Mouse (Mus musculus) neural tube, embryonic 12.5 days (tissue): ENCODE data around the gene Tmem38b. TPM values are rescaled to one million over a fixed set of nuclear protein-coding genes. Genes with fewer than 3 reads are reported as not detected.

Source experiments
- ATAC-seq: fragments of 200-750 bp; cut with Nextera tagmentation; 2 replicates; pipeline ENCODE4 v1.8.0; 2017; ENCODE audit warnings: low read depth, mild to moderate bottlenecking, moderate TSS enrichment, moderate library complexity; ENCODE audit not compliant: low FRiP score
- H3K27ac ChIP-seq: fragments of 300-500 bp; sonication (generic); 2 replicates; pipeline ENCODE4 v1.5.1; 2016
- H3K27me3 ChIP-seq: fragments of 300-500 bp; sonication (generic); replicated peaks from 2 replicates; pipeline ENCODE4 v1.6.1; 2016; ENCODE audit warnings: mild to moderate bottlenecking
- H3K36me3 ChIP-seq: fragments of 300-500 bp; sonication (generic); 2 replicates; pipeline ENCODE4 v1.6.1; 2016; ENCODE audit warnings: mild to moderate bottlenecking
- H3K4me1 ChIP-seq: fragments of 300-500 bp; sonication (generic); 2 replicates; pipeline ENCODE4 v1.6.1; 2016
- H3K4me2 ChIP-seq: fragments of 300-500 bp; sonication (generic); replicated peaks from 2 replicates; pipeline ENCODE4 v1.6.1; 2016; ENCODE audit warnings: mild to moderate bottlenecking
- H3K4me3 ChIP-seq: fragments of 300-500 bp; sonication (generic); 2 replicates; pipeline ENCODE4 v1.5.1; 2016
- H3K9ac ChIP-seq: fragments of 300-500 bp; sonication (generic); 2 replicates; pipeline ENCODE4 v1.6.1; 2016; ENCODE audit warnings: mild to moderate bottlenecking
- H3K9me3 ChIP-seq: fragments of 300-500 bp; sonication (generic); 2 replicates; pipeline ENCODE4 v1.6.1; 2016; ENCODE audit warnings: mild to moderate bottlenecking
- WGBS: fragments of 180-500 bp; shearing (Covaris S2); methylation state at CpG from one replicate; pipeline ENCODE4 v1.1.7; 2016; 5-methylcytosine and 5-hydroxymethylcytosine counted together
- polyA plus RNA-seq: library from polyadenylated mRNA; unstranded; fragments of >200 nt; fragmentation: Nextera tagmentation; extraction: Ambion mirVana; gene quantifications from 2 replicates; pipeline ENCODE4 v1.2.1, GENCODE M21; 2016

Gene Tmem38b
- polyA plus RNA-seq, 1 experiment from 2014 or later: 5.4 TPM

DNA sequence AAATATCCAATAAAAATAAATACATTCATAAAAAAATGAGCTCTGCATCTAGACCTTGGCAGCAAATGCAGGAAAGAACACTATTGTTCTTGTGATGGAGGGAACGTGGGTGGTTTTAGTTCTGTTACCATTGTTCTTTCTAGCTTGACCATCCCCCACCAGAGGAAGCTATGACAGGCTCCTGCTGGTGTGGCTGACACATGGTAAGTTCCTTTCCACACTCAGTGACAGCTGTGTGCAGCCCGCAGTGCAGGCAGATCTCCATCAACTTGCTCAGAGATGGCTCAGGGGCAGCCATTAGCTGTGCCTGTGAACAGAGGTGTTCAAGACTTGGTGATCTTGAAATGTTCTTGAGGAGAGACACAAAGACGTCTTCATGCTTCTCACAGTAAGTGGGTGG lies 6.5 kb downstream of the Tmem38b start:
- no peaks in the 10 kb centered on the region for H3K4me1 ChIP-seq
- no peak for ATAC-seq
- H3K4me2 ChIP-seq: no peak overlapping the region
- no peaks in the 10 kb centered on the region for H3K36me3 ChIP-seq
- no peaks in the 10 kb centered on the region for H3K27me3 ChIP-seq
- no peak overlapping the region for H3K27ac ChIP-seq
- no peaks in the 10 kb centered on the region for H3K9me3 ChIP-seq
- H3K9ac ChIP-seq: no peak overlapping the region
- H3K4me3 ChIP-seq: no peak overlapping the region
- WGBS: 54% methylated on average over 3 of the region's 3 CpGs

DNA sequence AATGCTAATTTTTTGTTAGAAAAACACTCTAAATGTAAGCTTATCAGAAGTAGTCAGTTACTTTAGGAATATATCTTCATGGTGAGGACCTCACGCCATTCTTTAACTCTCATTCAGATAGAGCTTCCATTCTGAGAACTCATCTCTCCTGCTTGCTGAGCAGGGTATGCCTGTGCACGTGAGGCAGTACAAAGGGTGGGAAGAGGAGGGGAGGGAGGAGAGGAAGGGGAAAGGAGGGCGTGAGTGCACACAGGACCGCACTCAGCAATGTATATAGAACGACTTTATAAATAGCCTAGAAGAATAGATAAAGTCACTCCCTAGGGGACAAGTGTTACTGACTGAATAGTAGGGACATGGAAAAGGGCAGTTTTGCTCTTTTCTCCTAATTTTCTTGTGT lies 11.1 kb downstream of the Tmem38b start:
- WGBS: 38% methylated on average over 5 of the region's 5 CpGs
- H3K27me3 ChIP-seq: no peaks in the 10 kb centered on the region
- H3K9ac ChIP-seq: no peak overlapping the region
- no peaks in the 10 kb centered on the region for H3K9me3 ChIP-seq
- H3K4me2 ChIP-seq: no peak overlapping the region
- no peak overlapping the region for H3K27ac ChIP-seq
- no peaks in the 10 kb centered on the region for H3K4me1 ChIP-seq
- H3K4me3 ChIP-seq: no peak overlapping the region
- ATAC-seq: no peak
- H3K36me3 ChIP-seq: no peaks in the 10 kb centered on the region

DNA sequence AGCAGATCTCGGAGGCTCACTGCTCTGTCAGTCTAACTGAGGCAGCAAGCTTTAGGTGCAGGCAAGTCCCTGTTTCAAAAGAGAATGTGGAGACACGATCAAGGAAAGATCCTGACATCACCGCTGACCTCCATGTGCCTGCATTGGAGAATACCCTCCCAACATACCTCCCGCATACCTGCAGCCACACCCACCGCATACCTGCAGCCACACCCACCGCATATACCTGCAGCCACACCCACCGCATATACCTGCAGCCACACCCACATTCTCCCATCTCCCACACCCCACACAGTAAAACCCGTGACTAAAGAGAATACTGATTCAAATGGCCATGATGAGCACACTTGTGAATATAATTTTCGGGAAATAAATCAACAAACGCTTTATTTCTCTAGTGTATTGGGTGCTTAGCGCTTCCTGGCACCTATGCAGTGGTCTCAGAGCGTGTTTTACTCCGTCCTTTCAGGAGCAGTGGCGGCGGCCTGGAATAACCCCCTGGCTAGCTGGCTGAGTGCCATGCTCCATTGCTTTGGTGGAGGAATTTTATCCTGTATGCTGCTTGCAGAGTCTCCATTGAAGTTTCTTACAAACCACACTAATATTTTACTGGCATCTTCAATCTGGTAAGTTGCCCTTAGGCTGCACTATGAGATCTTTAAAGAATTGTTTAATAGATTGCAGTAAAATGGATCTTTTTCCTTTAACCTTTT lies 14.5 kb downstream of the Tmem38b start:
- H3K27me3 ChIP-seq: no peaks in the 10 kb centered on the region
- no peak overlapping the region for H3K27ac ChIP-seq
- H3K4me2 ChIP-seq: no peak overlapping the region
- WGBS: 88% methylated on average over 15 of the region's 15 CpGs
- H3K36me3 ChIP-seq: no peaks in the 10 kb centered on the region
- H3K4me1 ChIP-seq: no peaks in the 10 kb centered on the region
- ATAC-seq: no peak
- H3K9me3 ChIP-seq: no peaks in the 10 kb centered on the region
- H3K9ac ChIP-seq: no peak overlapping the region
- no peak overlapping the region for H3K4me3 ChIP-seq

DNA sequence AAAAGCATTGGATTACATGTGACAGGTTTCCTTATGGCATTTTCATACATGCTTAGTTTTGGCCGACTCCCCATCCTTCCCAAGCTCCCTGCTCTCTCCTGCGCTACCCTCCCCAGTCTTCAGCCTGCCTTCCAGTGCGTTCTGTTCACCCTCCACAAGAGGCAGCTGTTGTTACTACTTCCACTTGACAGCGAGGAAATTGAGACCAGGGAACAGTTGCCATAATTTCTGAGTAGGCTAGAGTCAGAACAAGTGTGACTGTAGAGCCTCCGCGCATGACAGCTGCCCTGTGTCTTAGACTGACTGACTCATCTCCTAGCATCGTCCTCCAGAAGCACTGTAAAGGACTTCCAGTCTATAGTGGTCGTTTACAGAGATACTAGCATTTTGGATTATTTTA lies 17.7 kb downstream of the Tmem38b start:
- H3K27me3 ChIP-seq: no peaks in the 10 kb centered on the region
- H3K9ac ChIP-seq: no peak overlapping the region
- WGBS: 75% methylated on average over 8 of the region's 8 CpGs
- H3K9me3 ChIP-seq: no peaks in the 10 kb centered on the region
- no peak overlapping the region for H3K27ac ChIP-seq
- no peak for ATAC-seq
- H3K4me1 ChIP-seq: no peaks in the 10 kb centered on the region
- no peak overlapping the region for H3K4me2 ChIP-seq
- H3K36me3 ChIP-seq: no peaks in the 10 kb centered on the region
- H3K4me3 ChIP-seq: no peak overlapping the region

DNA sequence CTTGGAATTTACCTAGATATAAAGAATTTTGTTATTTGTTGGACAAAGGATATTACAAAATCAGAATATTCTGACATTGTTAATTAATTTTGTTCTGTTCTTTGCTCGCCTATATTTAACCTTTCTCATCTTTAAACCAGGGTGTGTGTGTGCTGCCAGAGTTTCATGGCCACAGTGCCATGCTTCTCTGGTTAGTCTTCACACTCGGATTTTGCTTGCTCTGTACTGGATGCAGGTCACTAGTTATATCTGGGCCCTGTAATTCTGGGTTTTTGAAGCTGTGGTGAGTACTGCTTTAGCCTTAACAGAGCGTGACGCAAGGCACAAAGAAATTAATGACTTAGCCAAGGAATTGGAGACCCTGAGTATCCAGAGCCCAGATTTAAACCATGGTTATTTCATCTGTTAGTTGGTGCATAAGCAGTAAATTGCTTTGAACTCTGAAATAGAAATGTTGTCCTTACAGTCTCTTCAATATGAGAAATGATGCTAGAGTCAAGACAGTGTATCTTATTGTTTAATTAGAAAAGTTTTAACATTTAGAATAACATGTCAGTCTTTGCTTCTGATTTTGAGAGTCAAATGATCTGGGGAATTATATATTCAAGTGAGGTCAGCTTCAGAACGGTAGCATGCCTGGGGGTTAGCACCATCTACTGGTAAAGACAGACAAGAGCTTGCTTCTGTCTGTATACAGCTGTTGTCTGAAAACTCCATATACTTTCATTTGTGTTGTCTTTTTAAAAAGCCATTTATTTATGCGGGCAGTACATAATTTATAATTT lies 19.2 kb downstream of the Tmem38b start:
- H3K36me3 ChIP-seq: no peaks in the 10 kb centered on the region
- ATAC-seq: no peak
- no peak overlapping the region for H3K9ac ChIP-seq
- H3K4me1 ChIP-seq: no peaks in the 10 kb centered on the region
- no peak overlapping the region for H3K4me3 ChIP-seq
- no peak overlapping the region for H3K4me2 ChIP-seq
- WGBS: 50% methylated on average over 6 of the region's 6 CpGs
- H3K9me3 ChIP-seq: no peaks in the 10 kb centered on the region
- no peaks in the 10 kb centered on the region for H3K27me3 ChIP-seq
- H3K27ac ChIP-seq: no peak overlapping the region

DNA sequence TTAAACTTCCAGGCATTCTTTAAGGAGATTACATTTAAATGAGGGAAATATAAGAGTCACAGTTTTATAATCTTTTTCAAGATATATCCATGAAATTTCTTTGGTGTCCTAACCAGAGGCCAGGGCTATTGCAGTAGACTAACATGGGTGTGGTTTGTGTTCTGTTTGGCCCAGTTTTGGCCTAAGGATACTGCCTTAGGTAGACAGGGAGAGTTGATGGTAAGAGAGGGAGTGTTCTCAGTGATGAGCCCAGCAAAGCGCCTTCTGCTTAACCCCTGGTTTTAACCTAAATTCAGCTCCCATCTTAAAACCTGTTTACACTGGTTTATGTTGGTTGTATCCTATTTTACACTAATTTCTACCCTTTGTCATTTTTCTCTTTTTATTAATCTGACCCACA lies 19.8 kb downstream of the Tmem38b start:
- Histone ChIP-seq H3K27me3 (no peaks in the 10 kb centered on the region), H3K4me2 (no peak overlapping the region), H3K9me3 (no peaks in the 10 kb centered on the region), H3K36me3 (no peaks in the 10 kb centered on the region), H3K9ac (no peak overlapping the region), H3K4me3 (no peak overlapping the region), H3K4me1 (no peaks in the 10 kb centered on the region), H3K27ac (no peak overlapping the region)
- no peak for ATAC-seq
- 91% methylated on average over 1 of the region's 1 CpGs for WGBS

DNA sequence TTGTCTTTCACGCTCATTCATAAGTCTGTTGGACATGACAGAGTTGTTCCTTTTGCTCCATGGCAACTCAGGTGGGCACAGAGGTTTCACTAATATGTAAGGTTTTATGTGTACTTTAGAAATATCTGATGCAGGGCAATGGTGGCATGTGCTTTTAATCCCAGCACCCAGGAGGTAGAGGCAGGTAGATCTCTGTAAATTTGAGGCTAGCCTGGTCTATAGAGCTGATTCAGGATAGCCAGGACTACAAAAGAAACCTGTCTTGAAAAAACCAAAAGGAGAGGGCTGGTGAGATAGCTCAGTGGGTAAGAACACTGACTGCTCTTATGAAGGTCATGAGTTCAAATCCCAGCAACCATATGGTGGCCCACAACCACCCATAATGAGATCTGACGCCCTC lies 20.5 kb downstream of the Tmem38b start:
- WGBS: 70% methylated on average over 2 of the region's 2 CpGs

DNA sequence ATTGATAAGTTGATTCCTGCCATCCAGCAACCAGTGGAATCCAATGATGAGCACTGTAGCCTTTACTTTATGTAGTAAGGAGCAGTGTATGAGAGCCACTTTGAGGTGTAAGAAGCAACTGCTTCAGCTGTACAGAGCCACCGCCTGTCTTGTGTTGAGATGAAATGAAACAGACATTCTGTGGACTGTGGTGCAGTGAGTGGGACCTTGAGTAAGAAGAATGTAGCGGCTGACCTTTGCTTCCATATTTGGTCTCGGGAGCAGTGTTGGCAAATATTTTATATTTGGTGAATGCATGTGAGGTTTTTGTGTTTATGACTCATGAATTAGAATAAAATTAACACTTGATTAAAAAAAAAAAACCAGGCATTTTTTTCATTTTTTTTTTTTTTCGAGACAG lies 21.7 kb downstream of the Tmem38b start:
- Histone ChIP-seq H3K4me1 (no peaks in the 10 kb centered on the region), H3K9me3 (no peaks in the 10 kb centered on the region), H3K4me2 (no peak overlapping the region), H3K27ac (no peak overlapping the region), H3K36me3 (0 out of 2 replicates have a peak, but pooled peaks cover 4% of the 10 kb centered on the region), H3K9ac (no peak overlapping the region), H3K4me3 (no peak overlapping the region), H3K27me3 (no peaks in the 10 kb centered on the region)
- 89% methylated on average over 4 of the region's 4 CpGs for WGBS
- ATAC-seq: no peak

More for the DNA sequence above, 20.5 kb downstream of the Tmem38b start:
- Histone ChIP-seq H3K4me2 (no peak overlapping the region), H3K4me1 (no peaks in the 10 kb centered on the region), H3K9me3 (no peaks in the 10 kb centered on the region), H3K9ac (no peak overlapping the region), H3K36me3 (0 out of 2 replicates have a peak, but pooled peaks cover 4% of the 10 kb centered on the region), H3K27ac (no peak overlapping the region), H3K27me3 (no peaks in the 10 kb centered on the region), H3K4me3 (no peak overlapping the region)
- ATAC-seq: no peak

DNA sequence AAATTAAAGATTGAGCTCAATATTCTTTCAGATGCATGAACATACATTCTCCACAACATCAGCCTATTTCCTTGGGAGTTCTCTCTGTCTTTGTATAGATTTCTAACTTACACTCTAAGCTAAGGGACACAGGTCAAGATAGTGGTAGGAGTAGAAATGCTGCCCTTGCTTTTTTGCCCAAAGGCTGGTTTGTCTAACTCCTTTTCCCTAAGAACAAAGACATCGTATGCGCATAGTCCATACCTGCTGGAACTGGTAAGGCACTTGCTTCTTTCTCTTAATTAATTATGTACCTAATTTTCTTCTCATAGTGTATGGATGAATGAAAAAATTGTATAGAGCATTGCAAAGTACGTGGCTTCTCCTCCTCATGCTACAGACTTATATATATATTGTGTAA lies 22.5 kb downstream of the Tmem38b start:
- no peaks in the 10 kb centered on the region for H3K27me3 ChIP-seq
- H3K4me1 ChIP-seq: no peaks in the 10 kb centered on the region
- no peak overlapping the region for H3K9ac ChIP-seq
- 93% methylated on average over 3 of the region's 3 CpGs for WGBS
- H3K4me3 ChIP-seq: no peak overlapping the region
- no peak for ATAC-seq
- no peaks in the 10 kb centered on the region for H3K9me3 ChIP-seq
- H3K27ac ChIP-seq: no peak overlapping the region
- no peak overlapping the region for H3K4me2 ChIP-seq
- 0 out of 2 replicates have a peak, but pooled peaks cover 4% of the 10 kb centered on the region for H3K36me3 ChIP-seq

DNA sequence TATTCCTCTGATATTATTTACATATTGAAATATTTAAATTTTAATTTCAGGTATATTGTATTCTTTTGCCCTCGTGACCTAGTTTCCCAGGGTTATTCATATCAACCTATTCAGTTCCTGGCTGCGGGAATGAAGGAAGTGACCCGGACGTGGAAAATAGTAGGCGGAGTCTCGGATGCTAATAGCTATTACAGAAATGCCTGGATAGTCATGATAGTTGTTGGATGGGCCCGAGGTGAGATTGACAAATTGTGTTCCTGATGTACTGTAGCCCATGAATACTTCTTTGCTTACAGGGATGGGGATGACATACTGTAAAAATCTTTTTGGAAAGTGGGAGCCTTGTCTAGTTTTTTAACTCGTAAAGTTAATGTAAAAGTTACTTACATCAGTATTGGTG lies 23.0 kb downstream of the Tmem38b start:
- Histone ChIP-seq H3K4me3 (no peak overlapping the region), H3K9ac (no peak overlapping the region), H3K9me3 (no peaks in the 10 kb centered on the region), H3K4me2 (no peak overlapping the region), H3K4me1 (no peaks in the 10 kb centered on the region), H3K27ac (no peak overlapping the region), H3K36me3 (0 out of 2 replicates have a peak, but pooled peaks cover 4% of the 10 kb centered on the region), H3K27me3 (no peaks in the 10 kb centered on the region)
- no peak for ATAC-seq
- WGBS: 93% methylated on average over 8 of the region's 8 CpGs

DNA sequence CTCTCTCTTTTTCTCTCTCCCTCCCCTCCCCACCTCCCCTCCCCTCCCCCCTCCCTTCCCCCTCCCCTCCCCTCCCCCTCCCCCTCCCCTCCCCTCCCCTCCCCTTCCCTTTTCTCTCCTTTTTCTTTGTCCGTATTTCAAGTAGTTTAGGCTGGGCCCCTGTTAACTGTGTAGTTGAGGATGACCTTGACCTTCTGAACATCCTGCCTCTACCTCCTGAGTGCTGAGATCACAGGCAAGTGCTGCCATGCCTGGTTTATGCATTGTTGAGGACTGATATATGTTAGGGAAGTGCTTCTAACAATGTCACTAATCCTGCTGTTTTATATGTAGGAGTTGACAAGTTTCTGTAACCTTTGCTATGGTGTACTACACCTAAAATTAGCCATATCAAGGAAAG lies 24.0 kb downstream of the Tmem38b start:
- ATAC-seq: no peak
- Histone ChIP-seq H3K27me3 (no peaks in the 10 kb centered on the region), H3K4me1 (no peaks in the 10 kb centered on the region), H3K9me3 (no peaks in the 10 kb centered on the region), H3K27ac (no peak overlapping the region), H3K4me2 (no peak overlapping the region), H3K9ac (no peak overlapping the region), H3K4me3 (no peak overlapping the region), H3K36me3 (peaks cover 4% of the 10 kb centered on the region; the same call in 1 of the 2 replicates)
- WGBS: no CpG with 5 or more reads among the region's 1 CpGs

DNA sequence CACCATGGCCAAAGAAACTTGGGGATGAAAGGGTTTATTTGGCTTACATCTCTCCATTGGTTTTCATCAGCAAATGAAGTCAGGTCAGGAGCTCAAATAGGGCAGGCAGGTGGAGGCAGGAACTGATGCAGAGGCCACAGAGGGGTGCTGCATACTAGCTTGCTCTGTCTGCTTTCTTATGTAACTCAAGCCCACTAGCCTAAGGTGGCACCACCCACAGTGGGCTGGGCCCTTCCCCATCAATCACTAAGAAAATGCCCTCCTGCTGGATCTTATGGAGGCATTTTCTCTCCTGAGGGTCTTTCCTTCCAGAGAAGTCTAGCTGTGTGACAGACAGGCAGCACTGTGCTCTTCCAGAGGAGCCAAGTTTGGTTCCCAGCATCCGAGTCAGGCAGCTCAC lies 27.5 kb downstream of the Tmem38b start:
- Histone ChIP-seq H3K27me3 (no peaks in the 10 kb centered on the region), H3K36me3 (peaks cover 4% of the 10 kb centered on the region; the same call in 1 of the 2 replicates), H3K9ac (no peak overlapping the region), H3K4me1 (no peaks in the 10 kb centered on the region), H3K4me3 (no peak overlapping the region), H3K27ac (no peak overlapping the region), H3K9me3 (no peaks in the 10 kb centered on the region), H3K4me2 (no peak overlapping the region)
- 79% methylated on average over 1 of the region's 1 CpGs for WGBS
- ATAC-seq: no peak
